Mouse (Mus musculus): Measurements from ENCODE around the gene Fam171a2.
"Not testable (repeated sequence)": the region's sequence is repeated elsewhere in the genome, so short reads cannot be mapped to it uniquely, and the experiment has no call there.

Fam171a2 gene

DNA sequence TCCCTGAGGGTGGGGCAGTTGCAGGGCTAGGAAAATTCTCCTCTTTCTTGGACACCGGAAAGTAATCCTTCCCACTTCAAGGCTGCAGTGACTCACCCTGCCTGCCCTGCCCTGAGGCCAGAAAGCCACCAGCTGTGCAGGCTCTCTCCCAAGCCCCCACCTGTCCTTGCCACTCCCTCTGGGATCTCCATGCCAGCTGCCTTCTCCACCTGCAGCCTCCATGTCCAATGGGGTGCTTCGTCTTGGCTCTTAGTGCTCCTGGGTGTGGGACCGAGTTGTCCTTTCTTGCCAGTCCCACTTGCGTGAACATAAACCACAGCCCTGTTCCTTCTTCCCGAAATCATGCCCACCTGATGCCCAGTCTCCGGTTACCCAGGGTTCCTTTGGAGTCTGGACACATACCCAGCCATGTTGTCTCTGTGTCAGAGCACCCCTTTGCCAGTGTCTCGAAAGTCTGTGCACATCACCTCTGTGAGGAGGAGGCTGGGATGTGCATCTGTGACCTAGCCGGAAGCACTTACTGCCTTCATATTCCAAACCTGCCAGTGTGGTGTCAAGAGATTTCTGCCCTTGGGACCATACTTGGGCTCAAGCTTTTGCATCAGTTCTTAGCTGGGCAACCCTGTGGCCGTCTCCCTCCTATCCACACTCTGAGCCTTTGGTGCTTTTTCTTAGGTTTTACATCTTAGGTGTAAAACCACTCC, 52.9 kb downstream of the Fam171a2 start:
- DNase-seq (ENCODE audit: low spot score), result no peak

DNA sequence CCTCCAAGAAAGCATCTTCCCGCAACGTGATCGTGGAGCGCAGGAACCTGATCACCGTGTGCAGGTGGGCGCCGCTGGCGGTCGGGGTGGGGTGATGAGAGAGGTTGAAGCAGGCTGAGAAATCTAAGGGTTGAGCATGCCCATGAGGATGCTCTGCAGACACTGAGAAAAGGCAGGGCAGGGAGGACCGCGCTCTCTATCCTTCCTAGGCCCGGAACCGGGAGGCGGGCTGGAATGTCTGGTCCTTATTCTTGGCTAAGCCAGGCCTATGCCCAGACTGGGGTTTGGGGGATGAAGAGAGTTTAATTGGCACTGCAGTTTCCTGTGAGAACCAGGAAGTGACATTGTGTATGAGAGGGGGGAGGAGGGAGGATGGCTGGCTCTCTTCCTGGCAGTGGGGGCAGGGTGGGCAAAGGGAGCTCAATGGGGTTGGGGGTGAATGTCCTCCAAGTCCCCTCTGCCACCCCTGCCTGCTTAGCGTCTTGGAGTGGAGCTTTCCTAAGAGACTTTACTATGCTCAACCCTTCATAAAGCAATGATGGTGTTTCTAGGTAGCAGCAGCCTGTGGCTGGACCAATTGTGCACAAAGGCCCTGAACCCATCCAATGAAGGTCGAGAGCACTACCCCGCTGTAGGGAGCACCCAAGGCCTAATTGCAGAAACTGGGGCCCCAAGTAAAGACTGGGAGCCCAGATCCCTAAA, 53.6 kb downstream of the Fam171a2 start:
- peak; percentile 29 for DNase-seq (ENCODE audit: low spot score)

DNA sequence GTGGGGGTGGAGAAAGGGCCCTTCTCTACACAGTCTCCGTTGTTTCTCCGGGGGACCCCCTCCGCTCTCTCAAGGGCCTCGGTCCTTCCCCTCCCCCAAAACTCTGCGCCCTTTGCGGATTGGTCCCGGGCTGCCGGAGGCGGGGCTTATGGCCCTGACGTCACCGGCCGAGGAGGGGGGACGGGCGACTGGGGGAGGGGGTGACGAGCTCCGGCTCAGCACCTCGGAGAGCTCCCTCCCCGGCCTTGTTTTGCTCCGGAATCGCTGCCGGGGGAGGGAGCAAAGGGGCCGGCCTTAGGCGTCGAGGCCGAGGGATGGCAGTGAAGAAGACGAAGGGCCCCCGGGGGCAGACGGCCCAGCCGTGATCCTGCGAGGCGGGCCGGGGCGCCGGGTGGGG, 54.2 kb downstream of the Fam171a2 start, which contains the start of gene Rundc3a:
Gene Rundc3a (plus strand): TSS at position 166 of the 397 bp plus-strand sequence.
- DNase-seq (ENCODE audit: low spot score), result peak; percentile 93

DNA sequence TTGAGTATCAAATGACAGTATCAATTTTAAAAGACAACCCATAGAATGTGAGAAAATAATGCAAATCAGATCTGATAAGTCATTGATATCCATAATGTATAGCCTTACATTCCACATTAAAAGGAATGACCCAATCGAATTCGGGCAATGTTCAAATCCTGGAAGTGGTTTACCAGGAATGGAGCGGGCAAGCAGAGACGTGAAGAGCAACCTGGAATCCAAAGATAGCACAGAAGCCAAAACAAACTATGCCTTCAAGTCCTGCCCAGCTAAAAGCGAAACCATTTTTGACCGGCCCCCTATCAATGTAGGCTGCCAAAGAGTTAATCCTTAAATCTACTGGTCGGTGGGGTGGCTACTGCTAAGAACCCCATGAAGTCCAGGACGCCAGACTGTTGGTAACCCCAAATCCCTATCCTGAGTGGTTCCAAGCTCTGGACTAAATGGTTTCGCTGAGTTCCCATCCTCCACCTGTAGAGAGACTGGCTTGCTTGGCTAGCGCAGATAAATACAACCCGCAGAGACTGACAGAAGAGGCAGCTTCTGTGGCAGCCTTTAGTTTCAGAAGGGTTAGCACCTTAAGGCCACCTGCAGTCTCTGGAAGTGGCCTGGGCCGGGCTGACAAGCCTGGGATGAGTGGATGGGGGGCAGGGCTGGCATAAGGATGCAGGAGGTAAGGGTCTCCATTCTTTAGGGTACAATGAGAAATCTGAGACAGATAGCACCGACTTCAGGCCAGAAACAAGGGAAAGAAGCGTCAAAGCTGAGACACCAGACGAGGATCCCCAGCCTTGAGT, 54.8 kb downstream of the Fam171a2 start:
- DNase-seq (ENCODE audit: low spot score), result no peak

DNA sequence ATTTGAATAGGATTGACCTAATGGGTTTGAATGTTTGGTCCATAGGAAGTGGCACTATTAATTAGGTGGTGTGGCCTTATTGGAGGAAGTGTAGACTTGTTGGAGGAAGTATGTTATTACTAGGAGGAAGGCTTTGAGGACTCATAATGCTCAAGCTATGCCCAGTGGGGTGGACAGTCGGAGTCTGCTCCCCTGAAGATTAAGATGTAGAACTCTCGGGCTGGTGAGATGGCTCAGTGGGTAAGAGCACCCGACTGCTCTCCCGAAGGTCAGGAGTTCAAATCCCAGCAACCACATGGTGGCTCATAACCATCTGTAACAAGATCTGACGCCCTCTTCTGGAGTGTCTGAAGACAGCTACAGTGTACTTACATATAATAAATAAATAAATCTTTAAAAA, 58.0 kb downstream of the Fam171a2 start:
- DNase-seq (ENCODE audit: low spot score), result not testable (repeated sequence)

Data from embryo, embryonic 10.5 days (tissue).